Mouse (Mus musculus) lung, postnatal 4 days (tissue): ENCODE measurements around the gene Depp1.
A peak's percentile ranks its signal among the peaks of the same experiment; 100 is the strongest.

ENCODE experiments used
- DNase-seq, 2 experiments: peaks; one replicate each; pipeline ENCODE4 v3.0.0; 2021

Gene Depp1

DNA sequence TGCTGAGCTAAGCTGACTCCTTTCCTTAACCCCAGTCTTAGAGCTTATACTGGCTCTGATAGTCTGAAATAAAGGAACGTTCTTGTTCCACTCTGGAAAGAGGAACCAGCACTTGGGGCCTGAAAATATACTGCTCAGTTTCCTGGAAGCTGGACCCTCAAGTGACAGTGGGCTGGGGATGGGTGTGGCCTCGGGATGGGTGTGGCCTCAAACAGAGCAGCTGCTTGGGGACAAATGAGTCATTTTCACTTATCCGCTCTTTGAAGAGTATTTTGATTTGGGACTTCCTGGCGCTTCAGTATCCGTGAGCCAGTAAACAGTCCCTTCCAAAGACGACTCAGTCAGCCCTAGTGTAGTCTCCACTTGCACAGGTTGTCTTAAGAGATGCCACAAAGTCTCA lies 31.9 kb downstream of the Depp1 start:
- DNase-seq: peak; percentile 80 to 83

- no peak for DNase-seq
These were observed 43.2 kb downstream of the Depp1 start for GRCm38 (mm10) chr6:116693639-116694038.

- DNase-seq: no peak
These were observed 43.9 kb downstream of the Depp1 start for GRCm38 (mm10) chr6:116694346-116694745.

DNA sequence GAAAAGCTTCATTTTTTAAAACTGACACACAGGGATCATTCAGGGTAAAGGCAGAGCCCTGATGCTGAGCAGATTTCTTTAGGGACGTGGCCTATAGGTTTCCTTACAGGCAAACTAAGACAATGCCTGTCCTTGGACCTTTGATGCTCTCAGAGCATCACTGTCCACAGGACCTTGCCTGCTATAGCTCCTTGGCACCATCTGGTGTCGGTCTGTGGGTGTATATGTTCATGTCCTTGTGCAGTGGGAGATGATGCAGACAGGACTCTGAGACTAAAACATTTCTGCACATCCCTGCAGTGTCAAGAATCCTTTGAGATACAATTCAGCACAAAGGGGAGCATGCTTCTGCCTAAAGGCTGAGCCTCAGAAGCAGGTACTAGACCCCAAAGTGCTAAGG lies 47.0 kb downstream of the Depp1 start:
- no peak for DNase-seq

DNA sequence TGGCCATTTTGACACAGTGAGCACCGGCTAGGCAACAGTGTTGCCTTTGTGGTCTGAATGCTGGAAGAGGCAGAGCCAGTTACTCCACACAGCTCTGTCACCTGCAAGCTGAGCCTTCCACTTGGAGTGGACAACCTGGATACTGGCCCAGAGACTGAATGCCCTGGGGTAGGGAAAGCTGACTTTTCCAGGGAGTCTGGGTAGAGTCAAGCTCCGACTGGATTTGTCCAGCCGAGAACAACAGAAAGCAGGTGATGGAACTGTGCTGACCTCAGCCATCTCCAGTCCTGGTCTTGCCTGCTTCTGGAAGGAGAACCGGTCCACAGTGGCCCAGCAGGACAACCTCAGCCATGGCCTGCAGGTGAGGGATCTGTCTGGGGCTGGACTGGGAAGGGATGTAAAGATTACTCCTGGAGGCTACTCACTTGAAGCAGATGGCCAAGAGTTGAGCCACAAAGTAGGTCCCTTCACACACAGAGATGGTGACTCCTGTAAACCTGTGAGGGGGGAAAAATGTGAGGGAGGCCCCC lies 47.6 kb downstream of the Depp1 start:
- peak in 1 of 2 experiments; percentile 11 for DNase-seq

DNA sequence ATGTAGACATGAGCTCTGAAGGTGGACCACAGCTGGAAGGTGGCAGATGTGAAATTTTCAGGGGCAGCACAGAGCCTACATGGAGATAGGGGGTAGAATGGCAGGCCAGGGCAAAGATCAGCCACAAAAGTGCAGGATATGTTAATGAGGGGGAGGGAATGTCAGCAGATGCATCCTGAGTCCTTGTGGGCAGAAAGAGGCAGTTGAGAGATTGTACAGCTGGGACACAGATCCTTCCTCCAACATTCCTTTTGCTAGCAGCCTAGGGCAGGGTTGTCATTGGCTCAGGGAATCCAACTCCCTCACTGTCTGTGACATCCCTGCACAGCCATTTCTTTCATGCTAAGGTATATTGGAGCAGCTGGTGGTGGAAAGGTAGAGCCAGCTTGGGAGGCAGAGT lies 50.4 kb downstream of the Depp1 start:
- DNase-seq: no peak
